Comparison of ENCODE assay signal across 24 mouse cellular contexts in genomic region chr9:86569314-86569910, GRCm38 (mm10). TPM values are rescaled to one million over a fixed set of nuclear protein-coding genes. Genes with fewer than 3 reads are reported as not detected.
DNase-seq lines count a peak whose midpoint lies in the region; TF ChIP-seq lines count a peak whose summit lies in the region.
"Had no signal": no experiment of that assay in that cellular context is flagged by ENCODE, and none has a peak within 500 bp of the region (broad histone marks: within the 10 kb centered on the region; RNA-seq: fewer than 3 reads in every experiment).

No protein-coding gene starts in this region.

- peak overlapping the region; percentile 60 for H3K27ac ChIP-seq in small intestine, adult 2 months (ENCODE audit: insufficient read depth, low read depth, low read length)
- no peak overlapping the region; the same call in 1 of the 2 replicates for H3K27ac ChIP-seq in gastrocnemius, adult 2 months
- H3K27ac ChIP-seq: embryonic facial prominence, embryonic 12.5 days; forebrain, embryonic 15.5 days; hindbrain, embryonic 12.5 days; midbrain, embryonic 15.5 days; neural tube, embryonic 15.5 days had no signal

- TF ChIP-seq POLR2A in small intestine, adult 2 months (IDR thresholded peaks at IDR 0.05; ENCODE audit: low read depth, low read length), result no peak

- intact Hi-C loops in left cerebral cortex, postnatal 10 days (cut with DNase I), result no loop called here
- intact Hi-C loops in gastrocnemius, adult 2 months (cut with DNase I), result no loop called here

- 0 out of 2 replicates have a peak overlapping the region, but pooled peaks have one; percentile 5 for H3K4me3 ChIP-seq in E14TG2a.4 (replicated peaks; ENCODE audit: low read length)
- H3K4me3 ChIP-seq in small intestine, adult 2 months (ENCODE audit: low read depth, low read length), result peak overlapping the region; percentile 4; the same call in 1 of the 2 replicates
- no peak overlapping the region for H3K4me3 ChIP-seq in gastrocnemius, adult 2 months
- H3K4me3 ChIP-seq: embryonic facial prominence, embryonic 12.5 days; erythroblast, embryonic 14.5 days; heart, embryonic 12.5 days; hindbrain, embryonic 12.5 days; midbrain, embryonic 15.5 days; neural tube, embryonic 15.5 days had no signal

- peaks cover 62% of the 10 kb centered on the region for H3K36me3 ChIP-seq in E14TG2a.4 (ENCODE audit: insufficient read depth, low read length)
- H3K36me3 ChIP-seq in small intestine, adult 2 months (ENCODE audit: control insufficient read depth, insufficient read depth, low read length), result peaks cover 28% of the 10 kb centered on the region

- no peak for TF ChIP-seq CTCF in E14TG2a.4 (conservative IDR thresholded peaks at IDR 0.05; ENCODE audit: low read length)
- TF ChIP-seq CTCF in small intestine, adult 2 months (IDR thresholded peaks at IDR 0.05; ENCODE audit: extremely low read depth, insufficient read length, insufficient replicate concordance, low read depth, low read length), result no peak
- TF ChIP-seq CTCF in gastrocnemius, adult 2 months (IDR thresholded peaks at IDR 0.05), result no peak

- WGBS in small intestine, adult 2 months, result 32% methylated on average over 3 of the region's 3 CpGs

- H3K27me3 ChIP-seq in E14TG2a.4 (ENCODE audit: insufficient read depth, low read length), result no peaks in the 10 kb centered on the region
- no peaks in the 10 kb centered on the region for H3K27me3 ChIP-seq in small intestine, adult 2 months (ENCODE audit: control insufficient read depth, insufficient read depth, low read length)
- H3K27me3 ChIP-seq: embryonic facial prominence, embryonic 12.5 days; forebrain, embryonic 15.5 days; heart, embryonic 12.5 days; hindbrain, embryonic 12.5 days; midbrain, embryonic 15.5 days; neural tube, embryonic 15.5 days; Patski had no signal

- peak; percentile 27 for DNase-seq in adrenal gland, adult 2 months
- DNase-seq in adrenal gland, postnatal 10 days, result no peak
- peak; percentile 30 to 50 for DNase-seq in kidney, adult 8-10 months
- no peak for DNase-seq in kidney, postnatal 4 days
- DNase-seq in left cerebral cortex, postnatal 10 days (ENCODE audit: extremely low spot score in 1 of 2, low spot score in 2 of 2), result no peak
- no peak for DNase-seq in gastrocnemius, adult 2 months
- DNase-seq: adrenal gland, postnatal 14 days; gastrocnemius, postnatal 36 days; heart, postnatal 14 days; lung, postnatal 36 days; right cerebral cortex, postnatal 4 days; thymus, adult 18-20 months; thymus, postnatal 4 days had no signal

- peaks cover 62% of the 10 kb centered on the region for H3K4me1 ChIP-seq in E14TG2a.4 (replicated peaks; ENCODE audit: low read depth, low read length)
- peaks cover 13% of the 10 kb centered on the region for H3K4me1 ChIP-seq in small intestine, adult 2 months (ENCODE audit: control insufficient read depth, insufficient read depth, insufficient read length, low read length)

- H3K9me3 ChIP-seq in E14TG2a.4 (ENCODE audit: low read length), result no peaks in the 10 kb centered on the region
- H3K9me3 ChIP-seq: embryonic facial prominence, embryonic 12.5 days; forebrain, embryonic 15.5 days; heart, embryonic 12.5 days; hindbrain, embryonic 12.5 days; midbrain, embryonic 15.5 days; neural tube, embryonic 15.5 days had no signal

RNA-seq across cellular contexts. Expression of gene Pgm3, which starts 2.2 kb away (rescaled TPM):
- total RNA-seq in adrenal gland, adult 2 months (2021), result 10 to 100 TPM; 20.8 to 52.6 TPM
- 2.9 and 3.9 TPM in 2 replicates for polyA plus RNA-seq in adrenal gland, adult 2 months (2012; rRNA removed)
- 10 to 100 TPM; 21.7 to 24.1 TPM for total RNA-seq in adrenal gland, postnatal 10 days (2021)
- 2.5 and 6.4 TPM in 2 replicates for polyA plus RNA-seq in small intestine, adult 2 months (2012; rRNA removed)
- total RNA-seq in left cerebral cortex, postnatal 10 days (2021), result 10 to 100 TPM; 18.1 to 21.7 TPM
- total RNA-seq in gastrocnemius, adult 2 months (2021), result 1 to 10 TPM; 3.4 to 5.7 TPM

RNA-seq across cellular contexts. Expression of gene Rwdd2a, which starts 2.4 kb away (rescaled TPM):
- 1 to 10 TPM; 3.9 to 8.0 TPM for total RNA-seq in adrenal gland, adult 2 months (2021)
- polyA plus RNA-seq in adrenal gland, adult 2 months (2012; rRNA removed), result 5.6 and 16.8 TPM in 2 replicates
- total RNA-seq in adrenal gland, postnatal 10 days (2021), result 1 to 10 TPM; 4.4 to 6.5 TPM
- 1.0 and 1.1 TPM in 2 replicates for polyA plus RNA-seq in small intestine, adult 2 months (2012; rRNA removed)
- total RNA-seq in left cerebral cortex, postnatal 10 days (2021), result 10 to 100 TPM; 41.4 to 42.8 TPM
- under 1 TPM; 0.22 to 0.36 TPM for total RNA-seq in gastrocnemius, adult 2 months (2021)
- total RNA-seq: megakaryocyte-erythroid progenitor cell, adult 5-6 weeks had no signal
- polyA plus RNA-seq: erythroblast, embryonic 14.5 days had no signal

Comparison
In these comparisons a context has a peak if more than half of its experiments do, and no peak if none do; other contexts are left out.
1. DNase-seq: peak in adrenal gland, adult 2 months (single experiment) and kidney, adult 8-10 months (2 of 2); none in adrenal gland, postnatal 10 days (single experiment), kidney, postnatal 4 days (0 of 2), left cerebral cortex, postnatal 10 days (0 of 2) and gastrocnemius, adult 2 months (single experiment).
2. RNA of gene Rwdd2a, which starts 2.4 kb away (total RNA-seq): 41.4 to 42.8 TPM in left cerebral cortex, postnatal 10 days; 3.9 to 8.0 TPM in adrenal gland, adult 2 months, 4.4 to 6.5 TPM in adrenal gland, postnatal 10 days and 0.22 to 0.36 TPM in gastrocnemius, adult 2 months; every median in the first group is over 4 times any median in the second.